Mouse (Mus musculus): ENCODE results near the gene Drd3.

DNA sequence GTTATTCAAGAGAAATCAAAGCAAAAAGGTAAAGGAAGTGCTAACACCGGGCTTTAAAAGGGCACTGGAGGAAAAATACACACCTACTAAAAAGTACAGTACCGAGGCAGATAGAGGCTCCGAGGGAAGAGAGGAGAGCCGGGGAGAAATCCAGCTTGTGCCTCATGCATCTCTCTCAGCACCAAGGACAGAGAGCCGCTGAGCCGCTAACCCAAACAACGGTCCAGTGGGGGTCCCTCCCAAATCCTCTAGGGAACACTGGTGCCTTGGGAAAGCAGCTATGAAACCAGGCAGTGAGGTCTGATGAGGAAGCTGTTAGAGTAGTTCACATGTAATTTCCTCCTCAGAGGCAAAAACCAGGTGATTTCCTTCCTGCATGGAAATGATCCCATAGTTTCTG lies at the start of gene Drd3:
- TF ChIP-seq POLR2A (IDR thresholded peaks at IDR 0.05; ENCODE audit: low read depth, low read length) = no peak
- TF ChIP-seq HCFC1 (IDR thresholded peaks at IDR 0.05; ENCODE audit: low read depth, low read length) = no peak
- no peak for TF ChIP-seq E2F4 (IDR thresholded peaks at IDR 0.05; ENCODE audit: insufficient replicate concordance, low read depth, low read length)
- TF ChIP-seq ZC3H11A (IDR thresholded peaks at IDR 0.05; ENCODE audit: low read depth, low read length) = no peak
- no peak for TF ChIP-seq TCF12 (IDR thresholded peaks at IDR 0.05; ENCODE audit: low read depth, low read length)
- no peak for TF ChIP-seq CTCF (conservative IDR thresholded peaks at IDR 0.05 in 1 of 2, IDR thresholded peaks at IDR 0.05 in 1 of 2; ENCODE audit: low read depth in 2 of 2, low read length in 2 of 2)
- no peak for TF ChIP-seq JUND (conservative IDR thresholded peaks at IDR 0.05; ENCODE audit: low read depth, low read length)
- TF ChIP-seq ELF1 (IDR thresholded peaks at IDR 0.05; ENCODE audit: low read depth, low read length) = no peak
- no peak for TF ChIP-seq POLR2AphosphoS2 (IDR thresholded peaks at IDR 0.05; ENCODE audit: low read depth, low read length)
- TF ChIP-seq SMC3 (IDR thresholded peaks at IDR 0.05; ENCODE audit: low read depth, low read length) = no peak
- no peak for TF ChIP-seq RCOR1 (conservative IDR thresholded peaks at IDR 0.05; ENCODE audit: low read depth, low read length)
- TF ChIP-seq RAD21 (IDR thresholded peaks at IDR 0.05; ENCODE audit: low read depth, low read length) = no peak
- no peak for TF ChIP-seq EP300 (IDR thresholded peaks at IDR 0.05; ENCODE audit: low read length)

All from CH12.LX (cell line).